Mouse (Mus musculus) hindbrain, embryonic 11.5 days (tissue): ENCODE measurements around the gene Rabgap1l. TPM values are rescaled to one million over a fixed set of nuclear protein-coding genes. Genes with fewer than 3 reads are reported as not detected.

Source experiments
- ATAC-seq: fragments of 200-750 bp; cut with Nextera tagmentation; 2 replicates; pipeline ENCODE4 v1.8.0; 2017; ENCODE audit warnings: mild to moderate bottlenecking, moderate TSS enrichment, moderate library complexity; ENCODE audit not compliant: low FRiP score
- DNase-seq: peaks from one replicate; pipeline ENCODE4 v3.0.0-alpha.2; 2015; ENCODE audit warnings: low spot score
- H3K27ac ChIP-seq: fragments of 300-500 bp; sonication (generic); 2 replicates; pipeline ENCODE4 v1.5.1; 2014; ENCODE audit warnings: mild to moderate bottlenecking, low read depth, low read length
- H3K27me3 ChIP-seq: fragments of 300-500 bp; sonication (generic); 2 replicates; pipeline ENCODE4 v1.6.1; 2014; ENCODE audit warnings: mild to moderate bottlenecking, low read length, moderate library complexity, mixed read lengths; ENCODE audit not compliant: control insufficient read depth, insufficient read depth
- H3K36me3 ChIP-seq: fragments of 300-500 bp; sonication (generic); 2 replicates; pipeline ENCODE4 v1.6.1; 2014; ENCODE audit warnings: mild to moderate bottlenecking, low read length, moderate library complexity, mixed read lengths; ENCODE audit not compliant: control insufficient read depth, insufficient read depth
- H3K4me1 ChIP-seq: fragments of 300-500 bp; sonication (generic); replicated peaks from 2 replicates; pipeline ENCODE4 v1.6.1; 2014; ENCODE audit warnings: low read length, mixed read lengths; ENCODE audit not compliant: control insufficient read depth, insufficient read depth
- H3K4me2 ChIP-seq: fragments of 300-500 bp; sonication (generic); replicated peaks from 2 replicates; pipeline ENCODE4 v1.6.1; 2014; ENCODE audit warnings: mild to moderate bottlenecking, low read depth, low read length
- H3K4me3 ChIP-seq: fragments of 300-500 bp; sonication (generic); 2 replicates; pipeline ENCODE4 v1.5.1; 2014; ENCODE audit warnings: low read depth, low read length
- H3K9ac ChIP-seq: fragments of 300-500 bp; sonication (generic); 2 replicates; pipeline ENCODE4 v1.6.1; 2014; ENCODE audit warnings: low read depth, low read length
- H3K9me3 ChIP-seq: fragments of 300-500 bp; sonication (generic); 2 replicates; pipeline ENCODE4 v1.6.1; 2016; ENCODE audit warnings: low read length; ENCODE audit not compliant: control insufficient read depth
- WGBS: fragments of 180-500 bp; shearing (Covaris S2); extraction: QIAGEN DNeasy Blood & Tissue Kit; methylation state at CpG from one replicate; pipeline ENCODE4 v1.1.7; 2014; 5-methylcytosine and 5-hydroxymethylcytosine counted together
- polyA plus RNA-seq: library from polyadenylated mRNA; unstranded; fragments of >200 nt; fragmentation: Nextera tagmentation; extraction: Ambion mirVana; gene quantifications from 2 replicates; pipeline ENCODE4 v1.2.1, GENCODE M21; 2014

The Rabgap1l gene
- polyA plus RNA-seq, 1 experiment from 2014 or later: 20.0 TPM

DNA sequence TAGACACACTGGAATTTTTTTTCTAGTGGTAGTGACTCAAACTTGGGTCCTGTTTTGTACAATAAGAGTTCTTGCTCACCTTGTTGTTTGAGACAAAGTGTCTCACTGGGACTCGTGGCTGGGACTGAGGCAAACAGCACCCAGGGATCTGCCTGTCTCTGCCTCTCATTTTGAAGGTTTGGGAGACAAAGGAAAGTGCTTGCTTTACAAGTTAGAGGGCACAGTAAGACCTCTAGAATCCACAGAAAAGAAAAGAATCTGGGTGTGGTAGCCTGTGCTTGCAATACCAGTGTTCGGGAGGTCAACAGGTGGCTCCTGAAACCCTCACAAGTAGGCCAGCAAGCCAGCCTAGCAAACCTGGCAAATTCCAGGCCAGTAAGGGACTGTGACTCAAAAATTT, 58.3 kb downstream of the Rabgap1l start:
- Histone ChIP-seq H3K4me1 (no peaks in the 10 kb centered on the region), H3K9me3 (no peaks in the 10 kb centered on the region), H3K9ac (no peak overlapping the region), H3K4me2 (no peak overlapping the region), H3K27me3 (no peaks in the 10 kb centered on the region), H3K36me3 (no peaks in the 10 kb centered on the region), H3K4me3 (no peak overlapping the region), H3K27ac (no peak overlapping the region)
- WGBS: 78% methylated on average over 2 of the region's 2 CpGs
- DNase-seq (no peak), ATAC-seq (no peak)

DNA sequence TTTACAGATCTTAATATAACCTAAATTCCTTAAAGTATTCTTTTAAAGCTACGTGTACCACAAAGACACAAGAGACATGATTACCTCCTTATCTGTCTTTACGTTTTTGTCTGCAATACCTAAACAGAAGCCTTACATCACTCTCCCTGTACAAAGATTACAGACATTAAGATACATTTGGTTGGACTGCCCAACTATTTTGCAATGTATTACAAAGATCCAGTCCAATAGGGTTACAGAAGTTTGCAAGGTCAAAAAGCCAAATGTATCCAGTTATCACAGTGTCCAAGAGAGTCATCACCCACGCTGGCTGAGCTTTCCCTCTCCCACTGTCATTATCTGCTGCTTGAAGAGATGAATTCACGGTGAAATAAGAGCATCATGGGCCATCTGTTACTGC, 63.1 kb downstream of the Rabgap1l start:
- Histone ChIP-seq H3K4me3 (no peak overlapping the region), H3K4me1 (no peaks in the 10 kb centered on the region), H3K27me3 (no peaks in the 10 kb centered on the region), H3K9me3 (no peaks in the 10 kb centered on the region), H3K27ac (no peak overlapping the region), H3K9ac (no peak overlapping the region), H3K4me2 (no peak overlapping the region), H3K36me3 (no peaks in the 10 kb centered on the region)
- ATAC-seq (no peak), DNase-seq (no peak)
- 87% methylated on average over 4 of the region's 4 CpGs for WGBS

DNA sequence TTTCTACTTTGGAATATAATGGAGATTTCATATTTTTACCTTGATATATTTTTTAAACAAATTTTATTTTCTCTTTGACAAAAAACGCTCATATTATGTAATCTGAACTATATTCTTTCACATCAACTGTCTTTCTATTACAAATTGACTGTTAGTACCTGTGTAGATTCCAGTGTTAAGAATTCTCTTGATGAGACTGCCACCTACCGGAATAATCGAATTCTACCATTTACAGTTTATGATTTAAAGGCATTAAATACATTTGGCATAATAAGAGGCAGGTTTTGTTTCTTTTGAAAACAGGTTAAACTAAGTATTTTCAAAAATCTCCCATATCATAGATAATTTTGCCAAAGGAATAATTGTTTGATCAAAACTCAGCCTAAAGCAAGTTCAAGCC, 75.3 kb downstream of the Rabgap1l start:
- H3K9me3 ChIP-seq: no peaks in the 10 kb centered on the region
- ATAC-seq (no peak), DNase-seq (peak; percentile 50)
- no peak overlapping the region for H3K9ac ChIP-seq
- WGBS: 17% methylated on average over 3 of the region's 3 CpGs
- no peaks in the 10 kb centered on the region for H3K27me3 ChIP-seq
- H3K4me2 ChIP-seq: no peak overlapping the region
- no peak overlapping the region for H3K4me3 ChIP-seq
- no peaks in the 10 kb centered on the region for H3K4me1 ChIP-seq
- no peaks in the 10 kb centered on the region for H3K36me3 ChIP-seq
- no peak overlapping the region for H3K27ac ChIP-seq

DNA sequence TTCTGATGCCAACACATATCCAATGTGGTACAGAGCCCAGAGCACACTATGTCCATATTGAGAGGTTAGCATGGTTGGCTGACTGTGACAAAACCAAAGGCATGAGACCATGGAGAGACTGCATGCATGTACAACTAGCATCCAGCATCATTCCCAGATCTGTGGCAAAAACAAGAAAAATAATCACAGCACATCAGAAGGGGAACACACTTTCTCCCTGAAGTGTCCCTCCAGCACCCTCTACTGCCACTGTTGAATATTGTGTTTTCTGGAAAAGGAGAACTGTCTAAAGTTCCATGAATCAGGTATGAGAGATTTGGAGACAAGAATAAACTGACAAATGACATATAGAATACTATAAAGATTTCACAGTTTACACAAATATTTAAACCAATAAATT, 78.3 kb downstream of the Rabgap1l start:
- peak; percentile 16 for DNase-seq
- no peak for ATAC-seq
- H3K9me3 ChIP-seq: no peaks in the 10 kb centered on the region
- H3K4me2 ChIP-seq: no peak overlapping the region
- no peaks in the 10 kb centered on the region for H3K27me3 ChIP-seq
- no peak overlapping the region for H3K27ac ChIP-seq
- H3K4me1 ChIP-seq: no peaks in the 10 kb centered on the region
- no peaks in the 10 kb centered on the region for H3K36me3 ChIP-seq
- no peak overlapping the region for H3K9ac ChIP-seq
- H3K4me3 ChIP-seq: no peak overlapping the region

DNA sequence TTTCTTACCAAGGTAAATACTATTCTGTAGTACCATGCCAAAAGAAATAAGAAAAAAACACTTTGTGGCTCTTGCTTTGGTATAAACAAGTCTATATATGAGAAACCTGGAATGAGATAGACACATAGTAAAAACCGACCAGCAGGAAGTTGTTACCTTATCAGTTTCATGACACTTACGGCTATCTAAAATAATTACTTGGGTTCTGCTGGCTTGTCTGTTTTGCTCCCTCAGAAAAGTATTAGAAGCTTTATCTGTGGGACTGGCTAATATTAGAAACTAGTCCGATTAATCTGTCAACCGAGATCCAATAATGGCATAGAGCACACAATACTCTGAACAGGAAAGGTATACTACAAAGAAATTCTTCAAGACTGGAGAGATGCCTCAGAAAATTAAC, 79.1 kb downstream of the Rabgap1l start:
- no peak for ATAC-seq
- H3K36me3 ChIP-seq: no peaks in the 10 kb centered on the region
- no peak overlapping the region for H3K9ac ChIP-seq
- H3K9me3 ChIP-seq: no peaks in the 10 kb centered on the region
- no peak overlapping the region for H3K4me3 ChIP-seq
- no peak for DNase-seq
- H3K27ac ChIP-seq: no peak overlapping the region
- 91% methylated on average over 4 of the region's 4 CpGs for WGBS
- H3K4me2 ChIP-seq: no peak overlapping the region
- no peaks in the 10 kb centered on the region for H3K4me1 ChIP-seq
- H3K27me3 ChIP-seq: no peaks in the 10 kb centered on the region

DNA sequence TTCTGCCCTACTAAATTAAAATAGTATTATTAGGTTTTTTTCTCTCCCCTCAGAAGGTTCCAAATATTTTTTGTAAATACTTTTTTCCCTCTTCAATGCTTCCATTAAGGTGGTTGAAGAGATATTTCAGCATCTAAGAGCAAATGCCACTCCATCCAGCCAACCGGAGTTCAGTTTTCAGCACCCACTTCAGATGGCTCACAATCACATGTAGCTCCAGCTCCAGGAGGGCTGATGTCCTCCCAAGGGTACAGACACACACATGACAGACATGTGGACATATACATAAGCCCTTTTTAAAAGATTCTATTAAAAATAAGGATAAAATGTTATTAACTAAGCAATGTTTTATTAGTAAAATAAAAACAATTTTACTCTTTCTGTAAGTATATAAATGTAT, 79.6 kb downstream of the Rabgap1l start:
- WGBS: 93% methylated on average over 1 of the region's 1 CpGs
- no peak overlapping the region for H3K27ac ChIP-seq
- H3K4me2 ChIP-seq: no peak overlapping the region
- ATAC-seq (no peak), DNase-seq (no peak)
- H3K9me3 ChIP-seq: no peaks in the 10 kb centered on the region
- no peaks in the 10 kb centered on the region for H3K27me3 ChIP-seq
- H3K4me1 ChIP-seq: no peaks in the 10 kb centered on the region
- H3K4me3 ChIP-seq: no peak overlapping the region
- no peaks in the 10 kb centered on the region for H3K36me3 ChIP-seq
- H3K9ac ChIP-seq: no peak overlapping the region

DNA sequence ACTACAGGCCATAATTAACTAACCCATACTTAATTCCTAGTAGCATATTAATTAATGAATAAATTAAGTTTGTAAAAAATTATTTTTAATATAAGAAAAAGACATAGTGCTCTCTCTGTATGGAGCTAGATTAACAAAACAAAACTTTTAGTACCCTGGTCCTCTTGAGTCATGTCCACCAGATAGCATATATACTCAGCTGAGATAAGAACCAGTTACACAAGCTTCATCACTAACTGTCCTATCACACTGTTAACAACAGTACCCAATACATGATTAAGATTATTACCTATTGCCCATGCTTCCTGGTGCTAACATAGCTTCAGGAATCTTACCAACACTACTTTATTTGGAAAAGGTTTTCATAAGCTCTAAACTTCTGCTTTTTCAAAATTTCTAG, 82.5 kb downstream of the Rabgap1l start:
- DNase-seq: no peak
- H3K27me3 ChIP-seq: no peaks in the 10 kb centered on the region
- ATAC-seq: no peak

DNA sequence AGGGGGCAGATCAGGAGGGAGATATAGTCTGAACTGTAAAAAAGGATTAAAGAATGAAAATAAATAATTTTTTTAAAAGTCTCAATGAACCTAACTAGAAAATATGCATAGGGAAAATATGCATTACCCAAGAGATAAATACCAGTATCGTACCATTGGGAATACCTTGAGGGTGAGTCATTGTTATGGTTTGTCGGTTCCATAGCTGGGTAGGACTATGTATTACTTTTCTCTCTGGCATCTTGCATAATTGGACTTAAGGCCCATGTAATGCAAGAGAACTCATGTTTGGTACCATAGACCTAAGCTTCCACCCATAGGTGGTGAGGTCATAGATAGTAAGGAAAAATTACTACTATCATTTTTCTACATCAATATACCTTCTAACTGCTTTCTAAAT, 88.4 kb downstream of the Rabgap1l start:
- H3K27ac ChIP-seq: no peak overlapping the region
- H3K36me3 ChIP-seq: no peaks in the 10 kb centered on the region
- DNase-seq (no peak), ATAC-seq (no peak)
- no peaks in the 10 kb centered on the region for H3K27me3 ChIP-seq
- H3K4me2 ChIP-seq: no peak overlapping the region
- no peaks in the 10 kb centered on the region for H3K9me3 ChIP-seq
- no peaks in the 10 kb centered on the region for H3K4me1 ChIP-seq
- WGBS: 93% methylated on average over 2 of the region's 2 CpGs
- H3K4me3 ChIP-seq: no peak overlapping the region
- H3K9ac ChIP-seq: no peak overlapping the region

More for the DNA sequence above, 82.5 kb downstream of the Rabgap1l start:
- Histone ChIP-seq H3K9ac (no peak overlapping the region), H3K4me2 (no peak overlapping the region), H3K9me3 (no peaks in the 10 kb centered on the region), H3K4me1 (no peaks in the 10 kb centered on the region), H3K27ac (no peak overlapping the region), H3K36me3 (no peaks in the 10 kb centered on the region), H3K4me3 (no peak overlapping the region)

DNA sequence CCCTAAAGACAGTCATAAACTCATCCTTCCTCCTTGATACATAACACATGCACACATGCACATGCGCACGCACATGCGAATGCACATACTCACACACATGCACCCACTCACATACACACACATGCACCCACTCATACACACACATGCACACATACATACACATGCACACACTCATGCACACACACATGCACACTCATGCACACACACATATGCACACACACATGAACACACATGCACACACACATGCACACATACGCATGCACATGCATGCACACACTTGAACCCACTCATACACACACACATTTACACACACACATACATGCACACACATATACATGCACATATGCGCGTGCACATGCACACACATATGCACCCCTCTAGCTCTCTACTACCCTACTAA, 89.2 kb downstream of the Rabgap1l start:
- DNase-seq (no peak), ATAC-seq (no peak)
- Histone ChIP-seq H3K4me3 (no peak overlapping the region), H3K9ac (no peak overlapping the region), H3K4me2 (no peak overlapping the region), H3K27me3 (no peaks in the 10 kb centered on the region), H3K36me3 (no peaks in the 10 kb centered on the region), H3K4me1 (no peaks in the 10 kb centered on the region), H3K9me3 (no peaks in the 10 kb centered on the region), H3K27ac (no peak overlapping the region)
- 99% methylated on average over 6 of the region's 6 CpGs for WGBS
